Mouse (Mus musculus) limb, embryonic 13.5 days (tissue): ENCODE data around the gene Gm7694. TPM values are rescaled to one million over a fixed set of nuclear protein-coding genes. Genes with fewer than 3 reads are reported as not detected.

Source experiments
- ATAC-seq: fragments of 200-750 bp; cut with Nextera tagmentation; 2 replicates; pipeline ENCODE4 v1.8.0; 2017; ENCODE audit warnings: low read depth, moderate number of reproducible peaks, moderate TSS enrichment; ENCODE audit not compliant: low FRiP score
- H3K27ac ChIP-seq: fragments of 300-500 bp; sonication (generic); 2 replicates; pipeline ENCODE4 v1.5.1; 2015; ENCODE audit warnings: inconsistent platforms, mild to moderate bottlenecking, moderate library complexity
- H3K27me3 ChIP-seq: fragments of 300-500 bp; sonication (generic); 2 replicates; pipeline ENCODE4 v1.6.1; 2015; ENCODE audit warnings: mild to moderate bottlenecking, inconsistent platforms
- H3K36me3 ChIP-seq: fragments of 300-500 bp; sonication (generic); 2 replicates; pipeline ENCODE4 v1.6.1; 2015; ENCODE audit warnings: inconsistent platforms, mild to moderate bottlenecking, moderate library complexity
- H3K4me1 ChIP-seq: fragments of 300-500 bp; sonication (generic); 2 replicates; pipeline ENCODE4 v1.6.1; 2015; ENCODE audit warnings: inconsistent platforms
- H3K4me2 ChIP-seq: fragments of 300-500 bp; sonication (generic); replicated peaks from 2 replicates; pipeline ENCODE4 v1.6.1; 2015; ENCODE audit warnings: inconsistent platforms, mild to moderate bottlenecking, moderate library complexity
- H3K4me3 ChIP-seq: fragments of 300-500 bp; sonication (generic); 2 replicates; pipeline ENCODE4 v1.5.1; 2015; ENCODE audit warnings: moderate library complexity, mild to moderate bottlenecking, inconsistent platforms
- H3K9ac ChIP-seq: fragments of 300-500 bp; sonication (generic); 2 replicates; pipeline ENCODE4 v1.6.1; 2015; ENCODE audit warnings: mild to moderate bottlenecking, inconsistent platforms
- H3K9me3 ChIP-seq: fragments of 300-500 bp; sonication (generic); 2 replicates; pipeline ENCODE4 v1.6.1; 2016; ENCODE audit warnings: inconsistent platforms
- WGBS: fragments of 180-500 bp; shearing (Covaris S2); methylation state at CpG from one replicate; pipeline ENCODE4 v1.1.7; 2015; 5-methylcytosine and 5-hydroxymethylcytosine counted together
- polyA plus RNA-seq: library from polyadenylated mRNA; unstranded; fragments of >200 nt; fragmentation: Nextera tagmentation; extraction: Ambion mirVana; gene quantifications from 2 replicates; pipeline ENCODE4 v1.2.1, GENCODE M21; 2015

Gene Gm7694
- polyA plus RNA-seq, 1 experiment from 2014 or later = 5.6 TPM

DNA sequence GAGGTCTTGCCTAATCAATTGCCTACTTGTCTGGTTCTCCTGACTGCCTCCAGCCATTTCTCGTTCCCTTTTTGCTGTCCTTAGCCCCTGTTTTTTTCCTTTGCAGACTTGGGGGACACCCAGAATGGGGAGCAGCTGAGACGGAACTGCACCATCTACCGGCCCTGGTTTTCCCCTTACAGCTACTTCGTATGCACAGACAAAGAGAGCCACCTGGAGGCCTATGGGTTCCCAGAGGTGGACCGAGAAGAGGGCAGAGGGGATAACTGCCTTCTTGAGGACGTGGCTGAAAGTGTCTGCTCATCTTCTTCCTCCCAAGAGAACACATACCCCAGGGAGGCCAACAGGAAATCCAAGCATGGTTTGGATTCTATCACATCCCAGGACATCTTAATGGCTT lies 5.3 kb upstream of the Gm7694 start:
- Histone ChIP-seq H3K4me3 (no peak overlapping the region), H3K4me2 (no peak overlapping the region), H3K27ac (no peak overlapping the region), H3K9me3 (no peaks in the 10 kb centered on the region), H3K9ac (no peak overlapping the region), H3K36me3 (no peaks in the 10 kb centered on the region), H3K4me1 (peaks cover 10% of the 10 kb centered on the region), H3K27me3 (no peaks in the 10 kb centered on the region)
- no peak for ATAC-seq
- WGBS = 70% methylated on average over 6 of the region's 6 CpGs

DNA sequence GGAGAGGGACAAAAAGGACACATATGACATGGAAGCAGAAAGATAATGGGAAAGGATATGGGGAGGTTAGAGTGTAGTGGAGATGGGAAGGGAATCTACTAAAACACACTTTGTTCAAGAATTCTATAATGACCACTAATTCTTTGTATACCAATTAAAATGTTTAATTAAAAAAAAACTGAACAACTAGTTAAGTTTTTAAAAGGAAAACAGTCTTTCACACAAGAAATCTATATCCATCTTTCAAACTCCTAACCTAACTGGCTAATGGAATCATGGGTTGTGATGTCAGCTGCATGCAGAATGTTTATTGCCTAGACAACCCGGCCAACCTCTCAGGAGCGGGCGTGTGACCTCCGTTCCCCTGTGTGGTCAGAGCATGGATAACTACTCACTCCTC lies 2.4 kb upstream of the Gm7694 start, which contains the start of gene Spata46:
Gene Spata46 (plus strand): TSS at position 301 of the 400 bp plus-strand sequence.
- Histone ChIP-seq H3K4me1 (peaks cover 6% of the 10 kb centered on the region), H3K4me2 (no peak within 1 kb of the TSS), H3K9ac (no peak within 1 kb of the TSS), H3K4me3 (no peak within 1 kb of the TSS), H3K27ac (no peak within 1 kb of the TSS), H3K36me3 (no peaks in the 10 kb centered on the region), H3K9me3 (no peaks in the 10 kb centered on the region), H3K27me3 (no peaks in the 10 kb centered on the region)
- no peak for ATAC-seq
- WGBS = 87% methylated on average over 4 of the region's 4 CpGs

GRCm38 (mm10) chr1:170305002-170305401 lies 1.1 kb downstream of the Gm7694 start:
- no peak overlapping the region for H3K9ac ChIP-seq
- no peak overlapping the region for H3K27ac ChIP-seq
- H3K4me3 ChIP-seq = no peak overlapping the region
- WGBS = 89% methylated on average over 10 of the region's 10 CpGs
- no peaks in the 10 kb centered on the region for H3K9me3 ChIP-seq
- H3K4me2 ChIP-seq = no peak overlapping the region
- H3K4me1 ChIP-seq = no peaks in the 10 kb centered on the region
- no peaks in the 10 kb centered on the region for H3K27me3 ChIP-seq
- 0 out of 2 replicates have a peak, but pooled peaks cover 8% of the 10 kb centered on the region for H3K36me3 ChIP-seq
- no peak for ATAC-seq

DNA sequence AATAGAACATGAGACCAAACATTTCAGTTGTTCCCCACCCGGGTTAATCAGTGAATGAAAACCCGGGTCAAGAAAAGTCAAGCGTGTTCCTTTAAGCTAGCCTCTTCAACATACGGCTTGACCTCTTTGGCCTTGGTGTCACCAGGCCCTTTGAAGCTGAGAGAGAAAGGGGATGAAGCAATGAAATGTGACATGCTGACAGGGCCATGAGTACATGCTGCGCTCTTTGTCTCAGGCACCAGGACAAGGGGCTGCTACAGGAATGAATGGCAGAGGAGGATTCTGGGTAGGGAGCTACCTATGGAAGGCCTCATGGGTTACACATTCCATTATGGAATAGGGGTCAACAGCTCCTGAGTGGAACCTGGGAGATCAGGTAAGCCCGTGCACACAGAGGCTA lies 3.0 kb downstream of the Gm7694 start:
- Histone ChIP-seq H3K9ac (no peak overlapping the region), H3K9me3 (no peaks in the 10 kb centered on the region), H3K4me2 (no peak overlapping the region), H3K4me1 (no peaks in the 10 kb centered on the region), H3K4me3 (no peak overlapping the region), H3K27ac (no peak overlapping the region), H3K36me3 (0 out of 2 replicates have a peak, but pooled peaks cover 8% of the 10 kb centered on the region), H3K27me3 (no peaks in the 10 kb centered on the region)
- 73% methylated on average over 6 of the region's 6 CpGs for WGBS
- no peak for ATAC-seq

DNA sequence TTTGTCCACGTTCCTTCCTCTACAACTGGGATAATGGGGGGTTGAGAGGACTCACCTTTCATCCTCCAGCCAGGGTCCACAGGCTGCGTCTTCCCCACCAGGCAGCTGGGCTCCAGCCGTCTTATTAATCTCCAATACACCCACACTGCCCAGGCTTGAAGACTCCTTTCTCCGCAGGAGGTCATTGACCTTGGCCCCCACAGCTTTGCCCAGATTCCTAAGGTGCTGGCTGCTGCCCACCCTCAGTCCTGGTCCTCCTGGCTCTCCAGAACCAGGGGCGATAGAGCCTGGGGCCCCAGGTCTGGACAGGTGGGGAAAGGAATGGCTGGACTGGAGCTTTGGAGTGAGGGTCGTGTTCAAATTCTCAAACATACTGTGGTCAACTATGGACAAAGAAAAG lies 3.7 kb downstream of the Gm7694 start:
- Histone ChIP-seq H3K9ac (no peak overlapping the region), H3K4me1 (no peaks in the 10 kb centered on the region), H3K9me3 (no peaks in the 10 kb centered on the region), H3K27me3 (no peaks in the 10 kb centered on the region), H3K4me2 (no peak overlapping the region), H3K27ac (no peak overlapping the region), H3K36me3 (0 out of 2 replicates have a peak, but pooled peaks cover 8% of the 10 kb centered on the region), H3K4me3 (no peak overlapping the region)
- ATAC-seq = no peak
- WGBS = 76% methylated on average over 6 of the region's 6 CpGs

GRCm38 (mm10) chr1:170301686-170302085 lies 4.4 kb downstream of the Gm7694 start:
- Histone ChIP-seq H3K9me3 (no peaks in the 10 kb centered on the region), H3K4me3 (no peak overlapping the region), H3K27ac (no peak overlapping the region), H3K4me1 (no peaks in the 10 kb centered on the region), H3K36me3 (0 out of 2 replicates have a peak, but pooled peaks cover 8% of the 10 kb centered on the region), H3K9ac (no peak overlapping the region), H3K27me3 (no peaks in the 10 kb centered on the region), H3K4me2 (no peak overlapping the region)
- no peak for ATAC-seq
- WGBS = 93% methylated on average over 9 of the region's 9 CpGs

- ATAC-seq = no peak
- no peaks in the 10 kb centered on the region for H3K4me1 ChIP-seq
- no peak overlapping the region for H3K4me3 ChIP-seq
- 87% methylated on average over 4 of the region's 4 CpGs for WGBS
- H3K9me3 ChIP-seq = no peaks in the 10 kb centered on the region
- H3K4me2 ChIP-seq = no peak overlapping the region
- no peaks in the 10 kb centered on the region for H3K27me3 ChIP-seq
- 0 out of 2 replicates have a peak, but pooled peaks cover 8% of the 10 kb centered on the region for H3K36me3 ChIP-seq
- no peak overlapping the region for H3K9ac ChIP-seq
- H3K27ac ChIP-seq = no peak overlapping the region
Measured at GRCm38 (mm10) chr1:170299496-170299895, 6.6 kb downstream of the Gm7694 start.

DNA sequence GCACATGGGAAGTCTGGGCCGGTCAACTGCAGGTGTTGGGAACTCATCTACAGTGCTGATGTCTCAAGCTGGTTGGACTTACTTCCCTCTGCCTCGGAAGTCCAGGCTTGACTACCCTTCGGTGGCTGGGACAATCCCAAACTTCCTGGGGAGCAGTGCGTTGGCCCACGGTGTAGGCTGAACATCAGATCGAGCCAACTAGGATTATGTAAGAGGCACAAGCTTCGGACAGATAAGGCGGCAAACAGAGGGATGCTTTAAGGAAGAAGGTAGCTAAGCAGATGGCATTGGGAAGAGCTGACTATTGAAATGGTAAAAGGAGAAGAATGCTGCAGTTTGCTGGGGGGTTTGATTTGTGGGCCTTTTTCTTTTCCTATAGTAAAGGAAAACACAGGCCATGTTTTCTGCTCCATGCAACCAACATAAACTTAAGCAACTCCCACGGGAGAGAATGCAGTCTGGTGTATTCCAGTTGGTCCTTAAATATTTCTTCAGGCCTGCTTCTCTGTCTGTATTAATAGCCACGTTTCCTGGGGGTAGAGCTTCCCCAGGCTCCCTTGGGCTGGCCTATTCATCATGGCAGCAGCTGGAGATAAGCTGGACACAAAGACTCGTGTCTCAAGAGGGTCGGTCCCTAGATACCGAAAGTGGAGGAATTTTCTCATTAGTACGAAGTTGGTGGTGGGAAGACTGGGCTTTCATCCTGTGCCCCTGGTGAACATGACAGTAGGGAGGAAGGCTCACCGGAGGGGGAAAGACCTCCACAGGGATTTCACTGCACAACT lies 11.2 kb downstream of the Gm7694 start:
- no peaks in the 10 kb centered on the region for H3K36me3 ChIP-seq
- H3K4me1 ChIP-seq = no peaks in the 10 kb centered on the region; the same call in 1 of the 2 replicates
- no peak overlapping the region for H3K9ac ChIP-seq
- no peaks in the 10 kb centered on the region for H3K27me3 ChIP-seq
- no peak for ATAC-seq
- no peak overlapping the region for H3K4me3 ChIP-seq
- no peak overlapping the region for H3K4me2 ChIP-seq
- WGBS = 83% methylated on average over 15 of the region's 15 CpGs
- no peak overlapping the region for H3K27ac ChIP-seq
- no peaks in the 10 kb centered on the region for H3K9me3 ChIP-seq

- H3K9ac ChIP-seq = no peak overlapping the region
- no peak overlapping the region for H3K4me2 ChIP-seq
- no peaks in the 10 kb centered on the region for H3K36me3 ChIP-seq
- H3K27me3 ChIP-seq = no peaks in the 10 kb centered on the region
- no peaks in the 10 kb centered on the region; the same call in 1 of the 2 replicates for H3K4me1 ChIP-seq
- H3K27ac ChIP-seq = no peak overlapping the region
- no peaks in the 10 kb centered on the region for H3K9me3 ChIP-seq
- ATAC-seq = no peak
- WGBS = 83% methylated on average over 5 of the region's 5 CpGs
- no peak overlapping the region for H3K4me3 ChIP-seq
Measured at GRCm38 (mm10) chr1:170293257-170293656, 12.9 kb downstream of the Gm7694 start.

DNA sequence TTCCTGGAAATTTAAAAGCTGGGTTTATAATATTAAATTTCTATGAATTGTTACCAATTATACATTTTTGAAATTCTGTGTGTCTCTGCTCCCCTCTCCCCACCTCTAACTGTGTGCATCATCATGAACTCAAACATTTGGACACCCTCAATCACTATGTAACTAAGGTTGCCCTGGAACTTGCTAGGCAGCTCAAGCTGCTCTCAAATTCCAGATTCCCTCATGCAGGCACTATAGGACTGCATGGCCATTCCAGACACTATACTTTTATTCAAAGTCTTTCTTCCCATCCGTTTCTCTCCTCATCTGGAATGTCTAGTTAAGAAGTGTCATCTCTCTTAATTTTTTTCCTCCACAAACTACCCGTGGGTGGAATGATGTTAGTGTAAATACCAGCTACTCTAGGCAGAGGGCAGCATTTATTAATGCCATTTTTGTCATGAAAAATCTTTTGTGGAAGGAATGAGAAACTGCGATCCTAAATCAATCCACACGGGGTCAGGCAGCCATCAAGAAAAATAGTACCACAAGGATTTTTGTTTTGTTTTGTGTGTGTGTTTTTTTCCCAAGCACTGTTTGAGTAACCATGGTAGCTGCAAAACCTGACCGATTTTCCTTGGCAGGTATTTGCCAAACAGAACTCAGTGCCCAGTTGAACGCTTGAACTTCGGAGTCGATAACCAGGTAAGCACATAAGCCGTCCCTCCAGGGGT lies 13.7 kb downstream of the Gm7694 start:
- ATAC-seq = peak; percentile 59
- Histone ChIP-seq H3K27ac (no peak overlapping the region), H3K4me2 (peak overlapping the region; percentile 31; the same call in 1 of the 2 replicates)

DNA sequence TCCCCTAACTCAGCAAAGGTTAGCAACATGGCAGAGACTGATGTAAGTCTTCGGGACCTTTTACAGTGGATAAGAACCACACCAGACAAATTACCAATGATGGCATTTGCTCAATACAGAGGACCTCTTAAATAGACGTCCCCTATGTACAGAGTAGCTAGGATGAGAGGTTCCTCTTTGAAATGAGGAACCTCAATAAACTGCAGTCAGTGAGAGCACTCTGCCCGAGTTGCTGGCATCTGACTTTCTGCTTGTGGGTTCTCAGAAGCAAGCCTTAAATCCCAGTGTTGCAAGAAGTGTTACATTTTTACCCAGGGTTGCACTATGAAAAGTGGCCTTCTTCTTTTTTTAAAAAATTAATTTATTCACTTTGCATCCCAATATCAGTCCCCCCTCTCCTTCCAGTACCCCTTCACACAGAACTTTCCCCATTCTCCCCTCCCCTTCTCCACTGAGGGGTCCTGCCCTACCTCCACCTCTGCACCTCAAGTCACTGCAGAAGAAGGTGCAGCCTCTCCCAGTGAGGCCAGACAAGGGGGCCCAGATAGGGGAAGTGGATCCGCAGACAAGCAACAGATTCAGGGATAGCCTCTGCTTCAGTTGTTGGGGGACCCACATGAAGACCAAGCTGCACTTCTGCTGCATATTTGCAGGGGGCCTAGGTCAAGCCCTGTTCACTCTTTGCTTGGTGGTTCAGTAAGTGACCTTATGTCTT lies 23.6 kb downstream of the Gm7694 start:
- Histone ChIP-seq H3K4me3 (no peak overlapping the region), H3K27me3 (no peaks in the 10 kb centered on the region), H3K9ac (no peak overlapping the region), H3K4me2 (no peak overlapping the region), H3K9me3 (no peaks in the 10 kb centered on the region), H3K36me3 (no peaks in the 10 kb centered on the region), H3K27ac (no peak overlapping the region), H3K4me1 (no peaks in the 10 kb centered on the region)
- ATAC-seq = no peak
- 74% methylated on average over 4 of the region's 4 CpGs for WGBS

More for the DNA sequence above, 13.7 kb downstream of the Gm7694 start:
- no peaks in the 10 kb centered on the region for H3K36me3 ChIP-seq
- WGBS = 46% methylated on average over 9 of the region's 9 CpGs
- no peaks in the 10 kb centered on the region for H3K27me3 ChIP-seq
- no peak overlapping the region for H3K9ac ChIP-seq
- H3K4me1 ChIP-seq = no peaks in the 10 kb centered on the region; the same call in 1 of the 2 replicates
- H3K9me3 ChIP-seq = no peaks in the 10 kb centered on the region
- H3K4me3 ChIP-seq = 0 out of 2 replicates have a peak overlapping the region, but pooled peaks have one; percentile 7

DNA sequence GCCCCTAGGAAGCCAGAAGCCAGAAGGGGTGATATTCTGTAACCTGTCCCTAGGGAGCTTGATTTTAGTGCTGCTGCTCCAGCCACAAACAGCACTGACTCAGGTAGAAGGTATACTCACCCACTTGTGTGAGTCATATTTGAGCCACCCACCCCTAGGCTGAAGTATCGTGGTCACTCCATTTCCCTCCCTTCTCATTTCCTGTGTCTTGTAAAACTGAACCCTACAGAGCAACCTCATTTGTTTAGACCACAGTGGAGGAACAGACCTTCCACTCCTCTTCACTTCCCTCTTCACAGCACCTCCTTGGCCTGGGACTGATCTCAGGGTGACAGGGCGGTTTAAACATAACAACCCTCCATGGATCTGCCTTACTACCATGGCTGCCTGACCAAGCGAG lies 29.1 kb downstream of the Gm7694 start, which contains the start of gene Sh2d1b1:
Gene Sh2d1b1 (plus strand): TSS at position 305 of the 400 bp plus-strand sequence.
- 69% methylated on average over 3 of the region's 3 CpGs for WGBS
- no peak within 1 kb of the TSS for H3K4me2 ChIP-seq
- H3K27me3 ChIP-seq = no peaks in the 10 kb centered on the region
- H3K9ac ChIP-seq = no peak within 1 kb of the TSS
- no peaks in the 10 kb centered on the region for H3K4me1 ChIP-seq
- H3K36me3 ChIP-seq = no peaks in the 10 kb centered on the region
- H3K4me3 ChIP-seq = no peak within 1 kb of the TSS
- ATAC-seq = no peak
- H3K27ac ChIP-seq = no peak within 1 kb of the TSS
- H3K9me3 ChIP-seq = no peaks in the 10 kb centered on the region
